Mouse (Mus musculus) kidney, postnatal 10 days (tissue): ENCODE results near the gene 5730522E02Rik.
A peak's percentile ranks its signal among the peaks of the same experiment; 100 is the strongest.
"Not testable (repeated sequence)": the region's sequence is repeated elsewhere in the genome, so short reads cannot be mapped to it uniquely, and the experiment has no call there.

Experiments used
- DNase-seq: peaks from one replicate; pipeline ENCODE4 v3.0.0; 2021; ENCODE audit warnings: mixed read lengths

5730522E02Rik gene

DNA sequence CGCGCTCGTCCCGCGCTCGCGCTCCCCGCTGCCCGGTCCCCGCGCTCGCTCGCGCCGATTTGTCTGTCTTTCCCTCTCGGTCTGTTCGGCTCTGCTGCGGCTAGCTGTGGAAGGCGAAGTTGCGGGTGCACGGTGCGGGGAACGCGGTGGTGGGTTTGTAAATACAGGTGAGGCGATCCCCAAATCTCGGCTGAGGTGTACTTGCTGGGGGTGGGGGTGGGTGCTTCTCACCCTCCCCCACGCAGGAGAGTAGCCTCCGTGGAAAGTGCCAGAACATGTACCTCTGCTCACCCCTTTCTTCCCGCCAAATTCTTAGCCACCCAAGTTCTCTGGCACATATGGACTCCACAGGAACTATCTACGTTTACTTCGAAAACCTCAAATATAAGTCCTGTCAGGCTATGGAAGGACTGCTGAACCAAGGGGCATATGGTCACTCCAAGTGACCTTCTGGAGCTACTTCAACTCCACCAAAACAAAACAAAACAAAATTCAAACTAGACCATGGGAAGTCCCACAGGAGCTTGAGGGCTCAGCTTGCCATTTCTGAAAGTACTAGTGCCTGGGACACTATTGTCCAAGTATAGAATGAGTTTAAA is at the start of gene 5730522E02Rik:
Gene 5730522E02Rik (minus strand): TSS at position 182 of the 599 bp plus-strand sequence.
- no peak for DNase-seq

DNA sequence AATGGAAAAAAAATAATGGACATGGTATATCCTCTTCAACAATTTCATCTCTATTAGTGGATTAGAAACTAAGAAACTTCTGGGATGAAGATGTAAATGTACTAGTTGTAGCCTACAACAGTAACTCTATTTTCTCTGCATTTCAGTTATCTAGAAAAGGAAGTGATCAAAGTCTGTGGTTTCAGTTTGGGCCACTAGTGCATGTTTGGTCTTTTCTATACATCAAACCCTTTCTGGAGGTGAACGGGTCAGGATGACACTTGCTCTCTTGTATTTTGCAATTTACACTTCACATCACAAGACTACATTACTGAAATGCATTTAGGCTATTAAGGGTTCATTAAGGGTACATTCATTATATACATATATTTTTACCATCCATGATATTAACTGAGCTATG is 26.0 kb upstream of the 5730522E02Rik start:
- DNase-seq = no peak

DNA sequence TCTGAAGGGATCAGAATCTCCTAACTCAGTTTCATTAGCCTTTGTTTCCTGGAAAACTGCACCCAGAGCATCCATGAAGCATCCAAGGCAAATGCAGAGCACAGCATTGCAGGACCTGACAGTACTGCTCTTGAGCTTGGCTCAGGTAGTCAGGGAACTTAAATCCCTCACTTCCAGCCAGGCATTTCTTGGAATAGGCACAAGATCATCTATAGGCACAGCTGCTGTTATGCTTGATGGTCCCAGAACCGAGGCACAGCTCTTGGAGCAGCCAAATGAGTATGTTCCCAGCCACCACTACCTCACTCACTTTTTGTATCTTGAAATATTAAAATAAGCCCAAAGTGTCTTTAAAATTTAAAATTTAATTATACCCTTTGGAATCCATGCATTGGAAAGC is 19.3 kb upstream of the 5730522E02Rik start:
- no peak for DNase-seq

DNA sequence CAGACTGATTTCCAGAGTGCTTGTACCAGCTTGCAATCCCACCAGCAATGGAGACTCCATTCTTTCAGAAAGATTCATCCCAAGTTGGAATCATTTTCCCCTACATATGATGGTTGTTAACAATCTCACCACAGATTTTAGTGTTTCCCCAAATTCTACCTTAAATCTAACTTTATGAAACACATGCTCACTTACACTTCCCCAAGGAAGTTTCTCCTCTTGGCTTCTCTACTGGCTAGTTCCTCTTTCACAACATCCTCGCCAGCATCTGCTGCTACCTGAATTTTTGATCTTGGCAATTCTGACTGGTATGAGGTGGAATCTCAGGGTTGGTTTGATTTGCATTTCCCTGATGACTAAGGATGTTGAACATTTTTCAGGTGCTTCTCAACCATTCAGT is 3.1 kb upstream of the 5730522E02Rik start:
- DNase-seq = not testable (repeated sequence)

DNA sequence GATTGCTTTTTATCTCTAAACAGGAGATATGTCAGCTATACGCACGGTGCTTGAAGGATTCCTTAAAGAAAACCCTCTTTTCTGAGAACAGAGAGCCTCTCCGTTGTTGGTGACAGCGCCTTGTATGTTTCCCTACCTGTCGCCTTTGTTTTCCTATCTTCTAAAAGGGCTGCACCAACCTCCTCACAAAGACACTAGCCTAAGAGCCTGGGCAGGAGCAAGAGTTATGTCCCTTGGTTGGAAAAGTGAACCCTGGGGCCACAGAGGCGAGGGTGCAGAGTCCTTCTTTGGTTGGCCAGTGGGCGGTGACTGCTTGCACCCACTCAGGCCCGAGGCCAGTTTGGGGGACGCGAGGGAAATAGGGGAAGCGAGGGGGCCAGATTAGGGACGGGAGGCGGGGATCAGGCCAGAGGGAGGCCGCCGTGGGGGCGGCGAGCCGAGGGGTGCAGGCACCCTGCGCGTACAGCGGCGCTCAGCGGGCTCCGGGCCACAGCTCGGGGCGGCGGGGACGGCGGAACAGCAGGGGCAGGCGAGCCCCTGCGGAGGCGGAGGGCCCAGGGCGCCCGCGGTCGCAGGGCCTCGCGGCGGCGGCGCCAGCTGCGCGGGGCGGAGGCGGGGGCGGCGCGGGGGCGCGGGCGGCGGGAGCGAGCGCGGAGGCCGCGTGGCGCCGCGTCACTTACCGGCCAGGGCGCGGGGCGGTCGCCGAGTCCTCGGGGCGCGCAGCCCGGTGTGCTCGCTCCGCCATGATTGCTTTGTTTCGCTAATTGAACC is 567 bp downstream of the 5730522E02Rik start:
- peak; percentile 76 for DNase-seq

DNA sequence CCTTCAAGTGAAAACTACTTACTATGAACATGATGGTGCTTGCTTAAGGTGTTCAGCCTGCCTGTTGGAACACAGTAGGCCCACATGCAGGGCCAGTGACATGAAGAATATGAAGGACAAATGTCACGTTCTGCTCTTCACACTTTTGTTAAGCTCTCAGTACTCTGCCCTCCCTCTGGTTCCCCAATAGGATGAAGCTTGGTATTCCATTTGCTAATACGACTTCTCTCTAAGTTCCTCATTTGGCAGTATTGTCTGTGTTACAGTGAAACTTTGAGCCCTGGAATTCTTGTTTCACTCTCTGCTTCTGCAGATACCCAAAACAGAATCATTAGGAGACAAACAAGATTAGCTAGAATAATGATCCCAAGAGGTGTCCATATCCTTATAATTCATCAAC is 7.1 kb downstream of the 5730522E02Rik start:
- no peak for DNase-seq

DNA sequence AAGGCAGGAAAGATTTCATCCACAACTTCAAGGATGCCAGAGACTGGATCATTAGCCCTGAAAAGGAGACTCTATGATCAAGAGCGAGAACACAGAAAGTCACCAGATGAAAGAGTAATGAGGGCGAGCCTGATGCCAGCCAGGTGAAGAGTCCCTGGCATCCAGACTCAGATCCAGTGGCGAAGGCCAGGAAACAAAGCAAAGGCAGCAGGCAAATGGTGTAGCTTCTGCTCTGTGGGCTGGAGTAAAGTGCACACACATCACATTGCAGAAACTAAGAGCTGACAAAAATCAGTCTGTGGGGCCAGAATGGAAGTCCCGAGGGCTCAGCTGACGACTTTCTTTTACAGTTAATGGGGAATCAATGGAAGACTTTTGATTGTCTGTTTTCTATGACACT is 7.7 kb downstream of the 5730522E02Rik start:
- DNase-seq = no peak

DNA sequence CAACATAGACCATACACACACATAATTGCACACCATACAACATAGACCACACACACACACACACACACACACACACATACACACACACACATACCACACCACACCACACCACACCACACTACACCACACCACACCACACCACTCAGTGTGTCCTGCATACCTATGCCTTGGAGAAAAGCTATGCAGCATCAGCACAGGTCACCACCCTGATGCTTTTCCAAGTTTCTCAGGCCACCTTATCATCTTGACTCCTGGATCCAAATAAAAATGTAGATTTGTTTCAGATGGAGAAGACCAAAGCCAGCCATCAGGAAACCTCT is 8.8 kb downstream of the 5730522E02Rik start:
- DNase-seq = no peak

DNA sequence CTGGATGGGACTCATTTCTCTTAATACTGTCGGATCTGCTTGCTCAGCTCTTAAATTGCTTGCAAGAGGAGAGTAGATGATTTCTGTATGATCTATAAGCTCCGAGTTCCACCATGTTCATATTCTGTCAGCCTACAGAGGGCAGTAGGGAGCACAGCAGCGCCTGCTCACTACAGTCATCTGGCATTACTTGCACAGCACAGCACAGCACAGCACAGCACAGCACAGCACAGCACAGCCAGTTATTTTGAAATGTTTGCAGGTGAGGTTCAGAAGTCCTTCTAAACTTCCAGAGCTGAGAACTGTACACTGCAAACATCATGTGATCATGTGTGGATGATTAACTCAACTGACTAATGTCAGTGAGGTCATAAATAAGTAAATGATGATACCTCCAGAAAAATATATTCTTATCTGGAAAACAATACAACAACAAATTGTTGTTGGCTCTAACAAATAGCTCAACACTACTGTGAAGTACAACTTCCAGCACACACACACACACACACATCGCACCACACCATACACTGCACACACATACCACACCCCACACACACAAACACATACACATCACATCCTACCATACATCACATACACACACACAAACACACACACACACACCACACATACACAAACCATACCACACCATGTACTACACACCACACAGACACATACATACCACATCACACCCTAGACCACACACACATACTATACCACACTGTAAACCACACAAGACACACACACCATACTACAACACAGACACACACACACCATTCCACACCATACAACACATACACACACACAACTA is 9.4 kb downstream of the 5730522E02Rik start:
- peak; percentile 63 for DNase-seq

DNA sequence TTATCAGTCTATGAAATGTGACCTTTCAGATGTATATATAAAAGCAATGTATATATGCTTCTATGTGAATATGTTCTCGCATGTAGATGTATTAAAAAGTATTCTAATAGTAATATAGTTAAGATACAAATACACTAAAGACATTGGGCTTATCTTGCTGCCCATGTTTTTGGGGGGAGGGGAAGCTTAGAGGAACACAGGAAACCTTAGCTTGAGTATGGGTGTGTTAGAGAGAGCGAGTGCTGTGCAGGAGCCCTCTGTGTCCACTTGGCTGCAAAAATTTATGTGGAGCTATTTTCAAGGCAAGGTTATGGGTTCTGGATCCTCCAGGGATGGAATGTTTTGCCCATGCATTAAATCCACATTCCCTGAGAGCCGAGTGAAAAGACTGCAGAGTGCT is 15.1 kb downstream of the 5730522E02Rik start:
- DNase-seq = no peak

DNA sequence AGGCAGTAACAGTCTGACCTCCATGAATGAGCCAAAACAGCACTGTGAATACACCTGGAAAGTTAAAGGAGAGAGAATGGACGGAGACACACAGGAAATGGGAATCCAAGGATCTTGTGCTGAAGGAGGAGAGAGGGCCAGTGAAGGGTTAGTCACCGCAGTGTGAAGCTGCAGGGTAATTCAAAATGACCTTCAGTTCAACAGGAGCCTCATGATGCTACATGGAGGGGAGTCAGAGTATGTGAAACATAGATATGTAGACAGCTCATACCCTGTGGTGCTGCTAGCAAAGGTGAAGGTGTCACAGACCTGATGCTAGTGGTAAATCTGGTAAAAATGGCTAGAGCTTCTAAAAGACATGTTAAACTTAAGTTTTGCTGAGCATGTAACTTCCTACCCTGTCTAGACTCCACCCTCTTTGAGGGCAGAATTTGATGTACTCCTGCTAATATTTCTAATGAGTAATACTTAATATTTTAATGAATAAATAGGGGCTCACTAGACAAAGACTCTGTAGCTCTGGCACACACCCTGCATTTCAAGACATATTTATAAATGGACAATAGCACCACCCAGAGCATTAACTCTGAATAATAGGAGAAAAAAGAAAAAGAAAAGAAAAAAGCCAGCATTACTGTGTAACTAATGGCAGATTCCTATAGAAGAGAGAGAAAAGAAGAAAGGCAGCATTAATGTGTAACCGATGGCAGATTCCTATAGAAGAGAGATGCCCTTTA is 23.2 kb downstream of the 5730522E02Rik start:
- no peak for DNase-seq

DNA sequence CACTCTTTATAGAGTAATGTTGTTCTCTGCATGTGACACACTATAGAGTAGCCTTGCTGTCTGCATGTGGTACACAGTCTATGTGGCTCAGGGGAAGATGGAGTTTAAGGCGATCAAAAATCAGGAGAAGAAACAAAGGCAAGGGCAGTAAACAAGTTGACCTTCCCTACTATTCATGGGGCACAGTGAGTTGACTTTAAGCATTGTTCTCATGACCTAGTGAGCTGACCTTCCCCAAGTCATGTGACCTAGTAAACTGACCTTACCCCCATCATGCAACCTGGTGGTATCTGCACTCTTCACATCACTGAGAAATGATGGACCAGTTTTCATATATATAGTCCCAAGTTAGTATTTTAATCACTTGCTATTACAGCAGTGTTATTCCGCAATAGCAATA is 40.0 kb downstream of the 5730522E02Rik start:
- no peak for DNase-seq

DNA sequence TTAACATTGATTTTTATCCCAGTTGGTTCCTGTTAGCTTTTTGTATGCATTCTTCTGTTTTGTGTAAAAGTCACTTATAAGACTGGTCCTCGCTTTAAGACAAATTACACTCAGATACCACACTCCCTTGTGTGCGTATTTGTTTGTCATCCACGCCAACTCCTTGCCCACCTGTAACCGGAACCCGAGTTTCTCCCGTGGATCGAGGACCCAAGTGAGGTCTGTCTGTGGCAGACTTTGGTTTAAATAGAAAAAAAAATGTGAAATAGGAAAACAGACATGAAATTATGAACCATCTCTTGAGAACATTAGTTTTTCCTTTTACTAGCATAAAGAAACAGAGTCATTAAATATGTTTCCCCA is 43.0 kb downstream of the 5730522E02Rik start:
- no peak for DNase-seq

DNA sequence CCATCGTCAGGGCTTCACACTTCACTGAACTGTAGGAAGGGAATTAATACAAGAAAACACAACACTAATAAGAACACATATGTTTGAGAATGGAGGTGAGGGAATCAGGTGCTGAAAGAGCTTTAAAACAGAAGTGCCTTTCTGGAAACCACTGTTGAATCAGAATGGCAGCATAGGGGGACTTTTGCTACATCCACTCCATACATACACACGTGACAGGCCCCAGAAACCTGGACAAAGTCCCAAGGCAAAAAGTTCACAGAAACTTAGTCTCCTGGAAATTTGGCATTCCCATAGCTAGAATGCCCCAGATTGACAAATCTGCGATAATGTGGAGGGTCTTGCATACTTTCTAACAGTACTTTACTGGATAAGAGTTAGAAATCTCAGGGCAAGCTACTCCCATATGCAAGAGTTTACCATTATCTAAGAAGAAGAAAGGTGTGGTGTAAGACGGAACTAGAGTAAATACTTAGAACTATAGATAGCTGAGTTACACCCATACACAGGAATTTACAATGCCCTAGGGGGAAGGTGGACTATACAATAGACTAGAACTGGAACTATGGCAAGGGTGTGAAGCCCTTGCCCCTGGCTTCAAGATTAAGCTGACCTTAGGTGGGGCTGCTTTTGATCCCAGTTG is 43.5 kb downstream of the 5730522E02Rik start:
- no peak for DNase-seq

DNA sequence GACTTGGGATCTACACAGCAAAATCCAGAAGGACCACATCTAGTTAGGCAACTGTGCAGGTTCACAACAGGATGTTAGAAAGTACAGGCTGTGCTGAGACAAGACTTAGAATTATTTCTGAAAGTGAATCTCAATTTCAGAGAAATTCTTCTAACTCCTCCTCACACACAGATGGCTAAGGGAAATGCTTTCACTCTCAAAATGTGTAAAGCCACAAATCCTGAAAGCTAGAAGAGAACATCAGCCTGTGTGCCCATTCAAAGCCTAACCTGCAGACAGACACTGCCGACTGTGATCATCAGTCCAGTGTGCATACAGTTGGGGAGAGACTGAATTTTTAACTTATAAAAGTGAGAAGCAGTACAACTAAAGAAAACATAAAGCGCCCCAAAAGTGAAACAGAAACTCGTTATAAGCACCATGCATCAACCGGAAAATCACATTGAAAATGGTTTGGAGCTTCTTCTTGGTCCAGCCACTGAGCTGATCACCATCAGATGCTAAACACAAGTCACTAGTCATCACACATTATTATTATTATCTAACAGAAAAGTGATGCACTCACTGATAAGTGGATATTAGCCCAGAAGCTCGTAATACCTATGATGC is 45.8 kb downstream of the 5730522E02Rik start:
- DNase-seq = no peak

DNA sequence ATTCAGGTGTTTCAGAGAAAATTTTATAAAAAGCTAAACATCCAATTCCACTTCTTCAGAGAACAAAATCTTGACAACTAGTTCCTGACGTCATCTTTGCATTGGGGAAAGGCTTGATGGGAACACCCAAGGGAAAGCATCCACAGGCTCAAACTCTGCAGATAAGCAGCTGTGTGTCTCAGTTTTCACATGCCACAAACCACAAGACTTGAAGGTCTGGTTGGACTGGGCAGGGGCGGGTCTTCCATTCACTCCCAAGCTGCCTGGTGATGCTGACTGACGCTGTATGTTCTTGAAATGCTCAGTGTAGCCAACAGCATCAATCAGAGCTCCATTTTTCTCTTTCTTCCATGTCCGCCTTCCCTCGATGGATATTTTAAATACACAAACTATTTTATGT is 49.2 kb downstream of the 5730522E02Rik start:
- no peak for DNase-seq

DNA sequence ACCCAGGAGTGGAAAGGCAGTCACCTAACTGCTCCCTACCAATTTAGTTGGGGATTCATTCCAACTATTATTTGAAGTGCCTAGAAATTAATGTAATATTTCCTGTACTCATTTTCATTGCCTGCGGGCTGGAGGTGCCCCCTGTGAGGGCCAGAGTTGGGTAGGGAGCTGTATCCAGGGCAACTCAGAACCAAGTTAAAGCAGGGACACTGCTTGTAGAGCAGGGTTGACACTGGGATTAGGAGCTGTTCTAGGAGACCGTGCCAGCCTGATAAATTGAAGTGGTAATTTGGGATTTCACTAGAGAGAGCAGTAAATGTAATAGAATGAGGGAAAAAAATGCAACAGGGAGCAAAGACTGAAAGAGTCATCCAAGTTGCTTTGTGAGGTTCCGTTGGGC is 51.5 kb downstream of the 5730522E02Rik start:
- DNase-seq = no peak

DNA sequence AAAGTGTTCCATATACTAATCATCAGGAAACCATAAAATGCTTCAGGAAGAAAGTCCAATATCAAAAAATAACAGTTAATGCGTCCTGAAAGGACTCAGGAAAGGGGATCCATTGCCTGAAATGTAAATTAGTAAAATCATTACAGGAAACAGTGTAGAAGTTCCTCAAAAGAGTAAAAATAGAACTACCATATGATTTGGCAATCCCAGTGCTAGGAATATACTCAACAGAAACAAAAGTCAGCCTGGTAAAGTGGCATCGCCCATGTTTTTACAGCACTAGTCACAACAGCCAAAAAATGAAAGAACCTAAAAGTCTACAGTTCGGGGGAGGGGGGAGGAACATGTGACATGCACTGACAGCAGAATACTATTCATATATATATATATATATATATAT is 70.5 kb downstream of the 5730522E02Rik start:
- no peak for DNase-seq

DNA sequence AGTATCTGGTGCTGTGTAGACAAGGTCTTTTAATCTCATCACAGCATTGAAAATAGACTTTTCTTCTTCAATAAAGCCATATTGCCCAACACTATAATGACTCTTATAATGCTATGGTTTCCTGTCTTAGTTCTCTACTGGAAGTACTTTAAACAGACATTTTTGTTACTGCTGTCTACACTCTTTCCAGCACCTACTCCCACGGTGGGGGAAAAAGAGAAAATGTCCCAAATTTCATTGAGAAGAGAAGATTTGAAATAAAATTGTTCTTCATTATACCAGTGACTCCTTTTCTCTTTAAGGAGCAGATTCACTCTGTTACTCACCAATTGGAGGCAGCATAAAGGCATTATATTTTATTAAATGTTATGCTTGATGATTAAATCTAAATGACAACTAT is 72.5 kb downstream of the 5730522E02Rik start:
- DNase-seq = no peak

DNA sequence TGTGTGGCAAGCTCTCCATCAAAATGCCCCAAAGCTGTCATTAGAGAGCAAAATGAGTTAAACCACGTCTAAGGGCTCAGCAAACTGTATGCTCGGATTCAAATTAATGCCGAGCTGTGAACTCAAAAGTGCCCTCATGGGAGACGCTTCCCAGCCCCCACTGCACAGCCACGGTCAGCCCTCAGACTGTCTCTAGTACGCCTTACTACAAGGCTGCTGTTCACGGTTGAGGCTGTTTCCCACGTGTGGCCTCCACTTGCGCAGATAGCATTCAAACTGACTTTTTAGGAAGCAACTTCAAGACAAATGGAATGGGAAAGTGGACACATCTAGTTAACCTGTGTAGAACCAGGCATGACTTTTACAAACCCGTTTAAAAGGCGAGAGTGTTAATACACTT is 79.7 kb downstream of the 5730522E02Rik start:
- no peak for DNase-seq

DNA sequence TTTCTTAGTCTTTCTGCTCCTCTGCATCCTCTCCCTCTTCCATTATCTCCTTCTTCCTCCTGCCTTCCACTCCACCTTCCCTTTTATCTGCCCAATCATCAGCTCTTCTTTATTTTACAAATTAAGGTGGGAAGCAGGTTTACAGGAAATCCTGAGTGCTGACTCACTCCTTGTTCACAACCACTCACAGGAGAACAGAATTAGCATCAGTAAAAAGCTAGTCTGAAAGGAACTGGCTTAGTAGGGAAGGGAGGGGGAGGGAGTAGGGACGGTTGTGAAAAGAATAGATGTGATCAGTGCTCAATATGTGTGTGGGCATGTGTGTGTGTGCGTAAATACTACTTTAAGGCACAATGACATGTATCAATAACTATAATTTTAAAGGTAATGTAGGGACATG is 81.5 kb downstream of the 5730522E02Rik start:
- DNase-seq = no peak

DNA sequence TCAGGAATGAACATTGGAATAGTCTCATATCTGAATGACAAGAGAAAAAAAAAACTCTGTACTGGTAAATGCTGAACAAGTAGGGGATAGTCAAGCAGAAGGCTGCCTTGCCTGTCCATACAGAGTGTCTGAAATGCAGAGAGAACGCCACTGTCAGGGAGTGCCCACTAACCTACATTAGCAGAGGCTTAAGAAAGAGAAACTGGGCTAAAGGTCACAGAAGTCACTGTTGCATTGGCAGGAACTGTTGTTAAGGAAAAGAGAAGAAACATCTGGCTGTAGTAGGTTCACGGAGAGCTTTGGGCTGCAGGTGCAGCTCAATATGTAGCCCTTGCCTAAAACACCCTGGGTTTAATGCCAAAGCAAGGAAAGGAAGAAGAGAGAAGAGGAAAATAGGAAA is 82.2 kb downstream of the 5730522E02Rik start:
- DNase-seq = no peak
